ENCODE assay signal across 8 mouse cellular contexts in genomic region chr10:17723871-17724741, GRCm38 (mm10). TPM values are rescaled to one million over a fixed set of nuclear protein-coding genes. Genes with fewer than 3 reads are reported as not detected.
A peak's percentile ranks its signal among the peaks of the same experiment; 100 is the strongest.
DNase-seq lines count a peak whose midpoint lies in the region; ATAC-seq and TF ChIP-seq lines count a peak whose summit lies in the region.

No protein-coding gene starts in this region.

- no peaks in the 10 kb centered on the region for H3K27me3 ChIP-seq in embryonic facial prominence, embryonic 15.5 days
- H3K27me3 ChIP-seq in heart, embryonic 13.5 days (replicated peaks), result no peaks in the 10 kb centered on the region
- H3K27me3 ChIP-seq in liver, embryonic 14.5 days (ENCODE audit: control insufficient read depth, insufficient read depth, low read length), result no peaks in the 10 kb centered on the region
- H3K27me3 ChIP-seq in stomach, embryonic 15.5 days (replicated peaks), result no peaks in the 10 kb centered on the region

- H3K4me2 ChIP-seq in embryonic facial prominence, embryonic 15.5 days (replicated peaks), result peak overlapping the region; percentile 75
- peak overlapping the region; percentile 92 for H3K4me2 ChIP-seq in heart, embryonic 13.5 days
- peak overlapping the region; percentile 99 for H3K4me2 ChIP-seq in liver, embryonic 14.5 days (ENCODE audit: low read depth)
- H3K4me2 ChIP-seq in stomach, embryonic 15.5 days, result peak overlapping the region; percentile 72

- no peaks in the 10 kb centered on the region for H3K9me3 ChIP-seq in embryonic facial prominence, embryonic 15.5 days (replicated peaks)
- no peaks in the 10 kb centered on the region for H3K9me3 ChIP-seq in heart, embryonic 13.5 days
- H3K9me3 ChIP-seq in liver, embryonic 14.5 days (ENCODE audit: control insufficient read depth, low read length), result no peaks in the 10 kb centered on the region
- no peaks in the 10 kb centered on the region for H3K9me3 ChIP-seq in stomach, embryonic 15.5 days

- peak overlapping the region; percentile 90 for H3K4me3 ChIP-seq in embryonic facial prominence, embryonic 15.5 days (replicated peaks)
- H3K4me3 ChIP-seq in heart, embryonic 13.5 days, result peak overlapping the region; percentile 90
- H3K4me3 ChIP-seq in liver, embryonic 14.5 days (ENCODE audit: insufficient read depth in 1 of 2, low read depth in 2 of 2, low read length in 2 of 2), result peak overlapping the region; percentile 66 to 88
- H3K4me3 ChIP-seq in stomach, embryonic 15.5 days (replicated peaks), result peak overlapping the region; percentile 74

- H3K9ac ChIP-seq in embryonic facial prominence, embryonic 15.5 days, result peak overlapping the region; percentile 91
- H3K9ac ChIP-seq in heart, embryonic 13.5 days, result peak overlapping the region; percentile 99
- H3K9ac ChIP-seq in liver, embryonic 14.5 days (replicated peaks), result peak overlapping the region; percentile 85
- peak overlapping the region; percentile 71 for H3K9ac ChIP-seq in stomach, embryonic 15.5 days

- peak; percentile 66 for TF ChIP-seq CTCF in liver, embryonic 14.5 days (IDR thresholded peaks at IDR 0.05; ENCODE audit: low read depth)

- H3K36me3 ChIP-seq in embryonic facial prominence, embryonic 15.5 days, result no peaks in the 10 kb centered on the region
- H3K36me3 ChIP-seq in heart, embryonic 13.5 days, result peaks cover 3% of the 10 kb centered on the region
- H3K36me3 ChIP-seq in liver, embryonic 14.5 days (replicated peaks; ENCODE audit: control insufficient read depth, insufficient read depth, low read depth), result peaks cover 3% of the 10 kb centered on the region; the same call in 1 of the 2 replicates
- H3K36me3 ChIP-seq in stomach, embryonic 15.5 days, result no peaks in the 10 kb centered on the region

- no peak for TF ChIP-seq EP300 in liver, embryonic 14.5 days (IDR thresholded peaks at IDR 0.05; ENCODE audit: low read depth)

- peak; percentile 65 for DNase-seq in 3T3-L1 (ENCODE audit: low read depth, low spot score)
- peak; percentile 89 for DNase-seq in adrenal gland, postnatal 14 days
- peak; percentile 76 for DNase-seq in kidney, postnatal 10 days
- DNase-seq in liver, embryonic 14.5 days (ENCODE audit: low read depth in 3 of 3, low spot score in 3 of 3), result peak in 1 of 3 experiments; percentile 27
- DNase-seq in neural tube, embryonic 10.5 days (ENCODE audit: extremely low spot score, low spot score), result peak; percentile 73

- ATAC-seq in embryonic facial prominence, embryonic 15.5 days (ENCODE audit: insufficient number of reproducible peaks, low FRiP score, low TSS enrichment, low read depth), result 0 out of 2 replicates have a peak, but pooled peaks have one; percentile 9
- peak; percentile 10 for ATAC-seq in heart, embryonic 13.5 days (ENCODE audit: extremely low read depth, insufficient number of reproducible peaks, low FRiP score, low TSS enrichment)
- peak; percentile 4; the same call in 1 of the 2 replicates for ATAC-seq in liver, embryonic 14.5 days (ENCODE audit: insufficient read depth)
- ATAC-seq in stomach, embryonic 15.5 days (ENCODE audit: insufficient read depth, low FRiP score, low read depth), result no peak

- WGBS in embryonic facial prominence, embryonic 15.5 days, result under 1% methylated on average over 65 of the region's 65 CpGs
- WGBS in heart, embryonic 13.5 days, result under 1% methylated on average over 65 of the region's 65 CpGs
- under 1% methylated on average over 65 of the region's 65 CpGs for WGBS in liver, embryonic 14.5 days (ENCODE audit: insufficient replicate concordance)
- WGBS in stomach, embryonic 15.5 days, result under 1% methylated on average over 65 of the region's 65 CpGs

- H3K27ac ChIP-seq in embryonic facial prominence, embryonic 15.5 days (replicated peaks), result peak overlapping the region; percentile 100
- H3K27ac ChIP-seq in heart, embryonic 13.5 days (replicated peaks), result peak overlapping the region; percentile 99
- H3K27ac ChIP-seq in liver, embryonic 14.5 days, result peak overlapping the region; percentile 81
- peak overlapping the region; percentile 97 for H3K27ac ChIP-seq in stomach, embryonic 15.5 days

- peaks cover 17% of the 10 kb centered on the region for H3K4me1 ChIP-seq in embryonic facial prominence, embryonic 15.5 days
- peaks cover 46% of the 10 kb centered on the region for H3K4me1 ChIP-seq in heart, embryonic 13.5 days
- peaks cover 13 to 32% of the 10 kb centered on the region in 2 experiments for H3K4me1 ChIP-seq in liver, embryonic 14.5 days (replicated peaks; ENCODE audit: control insufficient read depth in 2 of 2, insufficient read depth in 2 of 2, low read length in 1 of 2)
- H3K4me1 ChIP-seq in stomach, embryonic 15.5 days, result peaks cover 8% of the 10 kb centered on the region

RNA-seq across cellular contexts. Expression of gene Cited2, which starts 1.1 kb away (rescaled TPM):
- 75.6 and 77.2 TPM in 2 replicates for total RNA-seq in adrenal gland, postnatal 14 days (2021)
- 44.6 and 48.3 TPM in 2 replicates for polyA plus RNA-seq in embryonic facial prominence, embryonic 15.5 days (2015; fragmentation: Nextera tagmentation; extraction: Ambion mirVana)
- polyA plus RNA-seq in heart, embryonic 13.5 days (2015; fragmentation: Nextera tagmentation; extraction: Ambion mirVana), result 28.2 and 28.9 TPM in 2 replicates
- 17.8 and 18.2 TPM in 2 replicates for polyA plus RNA-seq in liver, embryonic 14.5 days (2012; rRNA removed)
- 12.3 and 12.7 TPM in 2 replicates for polyA plus RNA-seq in liver, embryonic 14.5 days (2014; fragmentation: Nextera tagmentation; extraction: Ambion mirVana)
- 35.6 and 36.7 TPM in 2 replicates for polyA plus RNA-seq in stomach, embryonic 15.5 days (2015; fragmentation: Nextera tagmentation; extraction: Ambion mirVana)
